Mouse (Mus musculus) megakaryocyte, embryonic 14.5 days (primary cell): ENCODE measurements around the gene Dus3l. TPM values are rescaled to one million over a fixed set of nuclear protein-coding genes. Genes with fewer than 3 reads are reported as not detected.

Experiments
- H3K27me3 ChIP-seq: replicated peaks from 2 replicates; pipeline ENCODE3; 2012; ENCODE audit warnings: inconsistent platforms
- H3K36me3 ChIP-seq: replicated peaks from 2 replicates; pipeline ENCODE3; 2012; ENCODE audit warnings: low read length, inconsistent platforms, mixed read lengths
- H3K4me1 ChIP-seq: 2 replicates; pipeline ENCODE4 v1.6.1; 2012; ENCODE audit warnings: inconsistent platforms
- H3K4me3 ChIP-seq: replicated peaks from 2 replicates; pipeline ENCODE3; 2012; ENCODE audit warnings: moderate library complexity, mild to moderate bottlenecking, inconsistent platforms
- H3K9me3 ChIP-seq: 2 replicates; pipeline ENCODE4 v1.6.1; 2012; ENCODE audit warnings: inconsistent platforms
- FLI1 ChIP-seq: IDR thresholded peaks from 2 replicates; pipeline ENCODE4 v1.6.1; 2012; ENCODE audit warnings: low read length, inconsistent platforms, mixed read lengths
- GATA1 ChIP-seq: IDR thresholded peaks from 3 replicates; pipeline ENCODE4 v1.6.1; 2012; ENCODE audit warnings: mixed read lengths, low read length, inconsistent platforms, borderline replicate concordance
- polyA plus RNA-seq: library from polyadenylated mRNA; stranded (reverse); fragments of >175 nt; gene quantifications from 2 replicates; pipeline ENCODE4 v1.2.3, GENCODE M21; 2012; ENCODE audit warnings: low replicate concordance; ENCODE audit not compliant: insufficient read depth

The Dus3l gene
- polyA plus RNA-seq, 1 experiment = 29.8 TPM

DNA sequence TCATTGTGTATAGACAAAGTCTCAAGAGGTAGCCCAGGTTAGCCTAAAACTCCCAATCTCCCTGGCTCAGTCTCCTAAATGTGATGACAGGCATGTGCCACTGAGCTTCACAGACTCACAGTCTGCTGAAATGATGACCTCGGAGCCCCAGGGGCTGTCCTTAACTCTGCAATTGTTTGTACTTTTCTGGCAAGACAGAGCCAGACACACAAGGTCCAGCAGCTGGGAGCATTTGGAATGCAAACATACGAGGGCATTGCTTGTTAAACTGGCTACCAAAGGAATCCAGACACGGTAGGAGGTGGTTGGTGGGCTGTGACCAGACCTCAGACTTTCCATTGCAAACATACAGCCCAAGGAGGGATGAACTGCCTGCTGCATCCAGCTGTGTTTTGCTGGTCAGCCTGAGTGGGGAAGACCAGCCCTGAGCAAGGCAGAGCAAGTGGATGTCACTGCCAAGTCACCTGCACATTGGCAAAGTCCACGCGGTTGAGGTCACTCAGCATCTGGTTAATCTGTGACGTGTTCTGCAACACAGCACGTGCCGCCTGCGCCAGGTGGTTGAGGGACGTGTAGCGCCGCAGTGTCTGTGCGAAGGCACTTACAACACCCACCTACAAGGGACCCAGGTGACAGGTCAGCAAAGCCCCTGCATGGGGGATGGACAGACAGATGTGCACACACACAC is 15.9 kb downstream of the Dus3l start:
- Histone ChIP-seq H3K4me1 (no peaks in the 10 kb centered on the region; the same call in 1 of the 2 replicates), H3K4me3 (no peak overlapping the region), H3K27me3 (peaks cover 58% of the 10 kb centered on the region), H3K9me3 (peaks cover 14% of the 10 kb centered on the region), H3K36me3 (no peaks in the 10 kb centered on the region)
- no peak for TF ChIP-seq FLI1
- no peak for TF ChIP-seq GATA1

DNA sequence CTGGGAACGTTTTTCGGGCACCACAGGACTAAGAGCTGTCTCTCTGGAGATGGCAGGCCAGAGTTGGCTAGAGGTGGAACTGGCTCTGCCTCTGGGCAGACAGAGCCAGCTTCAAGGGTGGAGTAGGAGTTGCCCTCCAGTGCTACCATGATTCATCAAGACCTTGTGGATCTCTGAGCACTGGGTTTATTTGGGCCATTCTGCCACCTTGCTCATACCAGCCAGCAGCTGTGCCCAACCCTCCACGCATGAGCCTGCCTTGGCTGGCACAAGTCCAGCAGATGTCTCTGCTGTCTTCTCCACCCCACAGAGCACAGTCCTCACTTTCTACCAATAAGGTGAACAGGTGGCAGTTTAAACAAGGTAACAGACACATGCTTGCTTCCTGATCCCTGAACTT is 24.3 kb downstream of the Dus3l start:
- H3K36me3 ChIP-seq = no peaks in the 10 kb centered on the region
- TF ChIP-seq GATA1 (no peak), FLI1 (no peak)
- no peaks in the 10 kb centered on the region for H3K9me3 ChIP-seq
- H3K4me3 ChIP-seq = no peak overlapping the region
- peaks cover 18% of the 10 kb centered on the region; the same call in 1 of the 2 replicates for H3K4me1 ChIP-seq
- H3K27me3 ChIP-seq = peaks cover 69% of the 10 kb centered on the region

DNA sequence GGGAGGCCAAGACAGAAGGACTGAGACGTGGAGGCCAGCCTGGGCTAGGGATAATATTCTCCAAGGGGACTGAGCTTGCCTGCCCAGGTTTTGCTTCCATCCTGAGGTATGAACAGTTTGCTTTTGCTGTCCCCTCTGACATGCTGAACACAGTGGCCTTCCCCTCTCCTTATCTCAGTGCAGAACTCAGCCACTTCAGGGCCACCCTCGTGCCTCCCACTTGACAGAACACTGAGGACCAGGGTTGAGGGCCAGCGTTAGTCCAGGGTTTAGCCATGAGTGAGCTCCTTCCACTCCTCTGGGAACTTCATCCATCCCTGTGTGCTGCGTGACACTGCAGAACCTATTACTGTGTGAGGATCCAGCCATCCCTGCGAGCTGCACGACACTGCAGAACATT is 24.7 kb downstream of the Dus3l start:
- Histone ChIP-seq H3K4me1 (peaks cover 18% of the 10 kb centered on the region; the same call in 1 of the 2 replicates), H3K27me3 (peaks cover 65% of the 10 kb centered on the region), H3K9me3 (no peaks in the 10 kb centered on the region), H3K36me3 (no peaks in the 10 kb centered on the region), H3K4me3 (no peak overlapping the region)
- no peak for TF ChIP-seq FLI1
- TF ChIP-seq GATA1 = no peak

DNA sequence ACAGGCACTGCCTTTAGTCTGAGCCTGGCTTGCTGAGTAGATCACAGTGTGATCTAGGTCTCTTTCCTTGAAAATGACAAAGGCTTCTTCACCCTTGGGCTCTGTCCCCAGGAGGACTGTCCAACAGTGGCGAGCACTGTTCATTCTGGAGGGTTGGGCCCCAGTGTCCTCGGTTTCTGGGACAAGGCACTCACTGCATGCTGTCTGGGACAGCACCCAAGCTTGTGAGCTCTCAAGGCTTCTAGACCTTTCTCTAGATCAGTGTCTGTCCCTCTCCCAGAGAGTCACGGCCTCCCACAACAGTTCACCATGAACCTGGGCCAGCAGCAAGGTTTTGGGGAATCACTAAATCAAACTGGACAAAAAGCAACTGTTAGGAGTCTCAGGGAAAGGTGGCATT is 28.0 kb downstream of the Dus3l start:
- H3K36me3 ChIP-seq = no peaks in the 10 kb centered on the region

DNA sequence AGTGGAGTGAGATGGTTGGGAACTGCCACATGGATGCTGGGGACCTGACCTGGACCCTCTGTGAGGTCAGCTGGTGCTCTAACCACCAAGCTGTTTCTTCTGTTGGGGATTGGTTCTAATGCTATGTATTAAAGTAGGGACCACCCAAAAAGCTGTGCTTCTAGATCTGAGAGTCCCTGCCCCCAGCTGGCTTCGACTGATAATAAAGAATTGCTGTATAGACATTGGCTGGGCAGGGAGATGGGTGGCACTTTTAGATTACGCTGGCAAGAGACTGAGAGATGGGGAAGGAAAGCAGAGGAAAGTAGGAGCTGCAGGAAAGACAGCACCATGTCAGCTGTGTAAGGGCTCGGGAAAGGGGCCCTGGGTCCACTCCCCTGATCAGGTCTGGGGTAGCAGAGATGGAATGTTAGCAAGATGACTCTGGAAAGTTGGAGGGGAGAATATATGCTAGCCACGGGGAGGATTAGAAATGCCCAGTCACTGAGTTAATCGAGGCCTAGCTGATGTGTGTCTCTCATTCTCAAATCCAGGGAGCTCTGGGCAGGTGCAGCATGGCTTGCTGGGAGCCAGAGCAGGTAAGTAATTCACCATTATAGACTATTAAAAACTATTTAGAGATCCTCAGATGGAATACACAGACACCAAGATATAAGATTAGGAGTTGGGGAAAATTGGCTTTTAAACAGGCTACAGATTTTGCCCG is 29.2 kb downstream of the Dus3l start:
- TF ChIP-seq GATA1 (no peak), FLI1 (no peak)
- Histone ChIP-seq H3K4me1 (peaks cover 11% of the 10 kb centered on the region; the same call in 1 of the 2 replicates), H3K27me3 (peaks cover 34% of the 10 kb centered on the region), H3K4me3 (no peak overlapping the region), H3K36me3 (no peaks in the 10 kb centered on the region), H3K9me3 (no peaks in the 10 kb centered on the region)

More for the DNA sequence above, 28.0 kb downstream of the Dus3l start:
- H3K4me1 ChIP-seq = peaks cover 11% of the 10 kb centered on the region; the same call in 1 of the 2 replicates
- H3K27me3 ChIP-seq = peaks cover 39% of the 10 kb centered on the region
- TF ChIP-seq GATA1 (no peak), FLI1 (no peak)
- no peak overlapping the region for H3K4me3 ChIP-seq
- no peaks in the 10 kb centered on the region for H3K9me3 ChIP-seq

DNA sequence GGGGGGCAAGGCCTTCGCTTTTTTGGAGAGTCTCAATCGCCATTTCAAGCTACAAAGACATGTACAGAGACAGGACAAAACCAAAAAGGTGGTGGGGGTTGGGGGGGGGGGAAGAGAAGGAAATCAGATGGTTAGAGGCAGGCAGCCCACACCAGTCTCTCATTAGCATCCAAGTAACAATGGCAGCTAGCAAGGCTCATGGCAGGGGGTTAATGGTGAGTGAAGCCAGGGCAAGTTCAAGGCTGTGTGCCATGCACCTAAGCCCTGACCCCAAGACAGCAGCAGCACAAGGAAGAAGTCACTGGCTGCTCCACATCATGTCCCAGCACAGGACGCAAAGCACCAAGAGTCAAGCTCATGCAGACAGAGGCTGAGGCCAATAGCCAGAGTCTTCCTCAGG is 34.7 kb downstream of the Dus3l start:
- H3K36me3 ChIP-seq = no peaks in the 10 kb centered on the region

DNA sequence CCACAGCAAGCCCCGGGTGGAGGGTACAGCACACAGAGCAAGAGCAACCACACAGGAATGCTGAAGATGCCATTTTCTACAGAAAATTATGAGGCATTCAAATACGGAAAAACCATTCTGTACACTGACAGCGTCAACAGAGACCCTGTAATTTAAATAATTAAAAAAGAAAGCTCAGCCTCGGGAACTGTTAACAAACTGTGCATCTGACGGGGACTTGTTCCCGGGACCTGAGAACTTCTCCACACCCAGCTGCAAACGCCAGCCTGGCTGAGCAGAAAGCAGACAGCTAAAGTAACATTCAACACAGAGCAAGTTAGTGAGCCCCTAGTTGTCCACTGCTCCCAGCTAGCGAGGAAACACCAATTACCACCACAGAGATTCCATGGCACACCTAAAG is 37.5 kb downstream of the Dus3l start:
- TF ChIP-seq GATA1 = no peak
- no peak for TF ChIP-seq FLI1
- peaks cover 6% of the 10 kb centered on the region; the same call in 1 of the 2 replicates for H3K4me1 ChIP-seq
- no peaks in the 10 kb centered on the region for H3K36me3 ChIP-seq
- no peaks in the 10 kb centered on the region for H3K9me3 ChIP-seq
- peaks cover 59% of the 10 kb centered on the region for H3K27me3 ChIP-seq
- no peak overlapping the region for H3K4me3 ChIP-seq

More for the DNA sequence above, 34.7 kb downstream of the Dus3l start:
- Histone ChIP-seq H3K9me3 (no peaks in the 10 kb centered on the region), H3K27me3 (peaks cover 36% of the 10 kb centered on the region), H3K4me3 (no peak overlapping the region), H3K4me1 (peaks cover 3% of the 10 kb centered on the region; the same call in 1 of the 2 replicates)
- TF ChIP-seq GATA1 (no peak), FLI1 (no peak)

DNA sequence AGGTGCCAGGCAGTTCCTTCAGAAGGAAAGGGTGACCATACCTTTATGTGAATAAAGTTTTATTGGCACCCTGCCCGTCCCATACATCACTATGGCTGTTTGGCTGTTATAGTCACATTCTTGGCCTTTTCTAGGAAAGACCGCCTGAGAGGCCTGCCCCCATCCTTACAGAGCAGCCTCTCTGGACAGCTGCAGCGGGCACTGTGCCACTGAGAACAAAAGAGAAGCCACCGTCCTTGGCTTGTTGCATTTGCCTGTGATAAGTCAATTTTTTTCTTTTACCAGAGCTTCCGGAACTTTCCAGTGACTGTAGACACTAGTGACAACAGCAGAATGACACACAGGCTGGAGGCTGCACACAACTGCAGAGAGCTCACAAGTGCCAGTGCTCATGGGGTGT is 40.4 kb downstream of the Dus3l start:
- Histone ChIP-seq H3K9me3 (no peaks in the 10 kb centered on the region), H3K27me3 (peaks cover 69% of the 10 kb centered on the region), H3K4me3 (no peak overlapping the region), H3K36me3 (no peaks in the 10 kb centered on the region), H3K4me1 (peaks cover 17% of the 10 kb centered on the region; the same call in 1 of the 2 replicates)
- TF ChIP-seq GATA1 = no peak

DNA sequence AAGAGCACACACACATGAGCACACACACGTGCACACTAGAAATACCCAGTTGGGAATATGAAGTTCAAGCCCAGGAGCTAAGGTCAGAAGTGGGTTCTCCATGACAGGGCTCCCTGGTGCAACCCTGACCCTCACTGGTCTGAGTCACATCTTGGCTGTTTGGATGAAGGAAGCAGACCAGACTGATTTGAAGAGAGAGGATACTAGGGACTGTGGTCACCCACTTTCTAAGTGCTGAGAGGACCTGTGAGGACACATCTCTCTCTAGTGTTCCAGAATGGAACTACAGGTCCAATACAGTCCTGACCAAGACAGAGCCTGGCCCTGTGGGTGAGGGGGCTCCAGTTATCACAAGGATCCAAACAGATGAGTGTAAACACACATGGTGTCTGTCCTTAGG is 41.2 kb downstream of the Dus3l start:
- Histone ChIP-seq H3K4me1 (peaks cover 24% of the 10 kb centered on the region), H3K27me3 (peaks cover 66% of the 10 kb centered on the region), H3K36me3 (no peaks in the 10 kb centered on the region), H3K4me3 (no peak overlapping the region), H3K9me3 (no peaks in the 10 kb centered on the region)
- TF ChIP-seq FLI1 (no peak), GATA1 (no peak)

DNA sequence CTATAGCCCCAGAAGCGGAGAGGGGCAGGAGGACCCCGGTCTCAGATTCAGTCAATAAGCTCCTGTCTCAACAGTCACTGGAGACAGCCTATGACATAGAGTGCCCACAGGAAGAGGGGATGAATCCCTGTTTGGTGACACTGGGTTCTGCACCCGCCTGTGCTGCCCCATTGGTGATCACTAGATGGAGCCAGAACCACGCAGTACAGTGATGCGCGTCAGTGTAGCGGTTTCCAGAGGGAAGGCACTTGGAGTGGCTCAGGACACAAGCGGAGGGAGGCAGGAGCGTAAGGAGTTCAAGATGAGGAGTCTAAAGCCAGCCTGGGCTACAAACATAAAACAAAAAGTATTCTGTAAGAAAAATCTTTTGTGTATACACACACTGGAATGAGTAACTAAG is 44.0 kb downstream of the Dus3l start:
- Histone ChIP-seq H3K36me3 (no peaks in the 10 kb centered on the region), H3K4me3 (peak overlapping the region; percentile 4), H3K4me1 (peaks cover 27% of the 10 kb centered on the region), H3K9me3 (no peaks in the 10 kb centered on the region), H3K27me3 (peaks cover 61% of the 10 kb centered on the region)
- TF ChIP-seq FLI1 (no peak), GATA1 (no peak)

DNA sequence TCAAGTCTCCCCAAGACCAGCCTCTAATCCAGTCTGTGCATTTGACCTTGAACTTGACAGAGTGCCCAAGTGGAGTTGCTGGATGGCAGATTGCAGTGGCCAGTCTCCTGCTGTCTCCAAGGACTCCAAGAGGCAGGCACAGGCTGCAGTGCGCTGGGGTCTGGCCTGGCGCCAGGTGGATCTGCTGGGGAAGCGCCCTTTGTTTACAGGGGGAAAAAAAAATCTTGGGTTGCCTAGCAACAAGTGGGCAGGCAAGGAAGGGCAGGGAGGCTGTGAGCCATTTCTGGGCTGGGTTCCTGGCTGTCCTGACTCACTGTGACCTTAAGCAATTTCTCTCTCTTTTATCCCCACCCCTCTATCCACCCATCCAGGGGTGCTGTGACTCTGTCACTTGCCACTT is 45.7 kb downstream of the Dus3l start:
- TF ChIP-seq GATA1 (no peak), FLI1 (no peak)
- Histone ChIP-seq H3K4me1 (peaks cover 27% of the 10 kb centered on the region), H3K36me3 (no peaks in the 10 kb centered on the region), H3K9me3 (no peaks in the 10 kb centered on the region), H3K4me3 (no peak overlapping the region), H3K27me3 (peaks cover 59% of the 10 kb centered on the region)
